Mouse (Mus musculus) gastrocnemius, adult 2 months (tissue): ENCODE measurements around the gene Gnai3. TPM values are rescaled to one million over a fixed set of nuclear protein-coding genes. Genes with fewer than 3 reads are reported as not detected.

ENCODE experiments used
- DNase-seq: peaks from one replicate; pipeline ENCODE4 v3.0.0; 2022
- H3K27ac ChIP-seq: fragments of 200-600 bp; 2 replicates; pipeline ENCODE4 v1.8.1; 2022; ENCODE audit warnings: mild to moderate bottlenecking
- H3K4me3 ChIP-seq: fragments of 200-600 bp; 2 replicates; pipeline ENCODE4 v1.8.1; 2022; ENCODE audit warnings: mild to moderate bottlenecking, moderate library complexity
- CTCF ChIP-seq: fragments of 200-600 bp; IDR thresholded peaks from 2 replicates; pipeline ENCODE4 v1.8.1; 2022; ENCODE audit warnings: antibody characterized with exemption, mild to moderate bottlenecking, moderate library complexity
- intact Hi-C: fragments of 180-260 bp; cut with DNase I; formaldehyde crosslinking; loops from one replicate; pipeline ENCODE4 v1.15.1; 2025
- total RNA-seq, 2 experiments: library from RNA; stranded (reverse); gene quantifications; 2 replicates each; pipeline ENCODE4 v1.2.3; 2021

Gnai3 gene
- total RNA-seq, 2 experiments from 2014 or later = 12.0 to 13.8 TPM

DNA sequence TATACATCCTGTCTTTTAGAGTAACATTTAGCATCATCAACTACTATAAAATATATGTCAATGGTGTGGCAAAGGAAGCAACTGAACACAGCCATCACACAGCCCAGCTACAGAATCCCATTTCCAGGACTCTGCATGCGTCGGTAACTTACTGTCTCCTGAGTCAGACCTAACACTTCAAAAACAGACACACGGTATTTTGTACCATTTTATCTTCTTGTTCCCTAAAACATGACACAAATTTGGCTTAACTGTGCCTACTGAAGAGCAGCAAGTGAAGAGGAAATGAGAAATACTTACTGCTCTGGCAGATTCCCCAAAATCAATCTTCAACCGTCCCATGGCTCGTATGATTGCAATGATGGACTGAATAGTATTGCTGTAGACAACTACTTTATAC lies 22.7 kb downstream of the Gnai3 start:
- no peak for TF ChIP-seq CTCF
- no peak for DNase-seq
- H3K4me3 ChIP-seq = no peak overlapping the region
- intact Hi-C loops = no loop called here
- H3K27ac ChIP-seq = peak overlapping the region; percentile 81

DNA sequence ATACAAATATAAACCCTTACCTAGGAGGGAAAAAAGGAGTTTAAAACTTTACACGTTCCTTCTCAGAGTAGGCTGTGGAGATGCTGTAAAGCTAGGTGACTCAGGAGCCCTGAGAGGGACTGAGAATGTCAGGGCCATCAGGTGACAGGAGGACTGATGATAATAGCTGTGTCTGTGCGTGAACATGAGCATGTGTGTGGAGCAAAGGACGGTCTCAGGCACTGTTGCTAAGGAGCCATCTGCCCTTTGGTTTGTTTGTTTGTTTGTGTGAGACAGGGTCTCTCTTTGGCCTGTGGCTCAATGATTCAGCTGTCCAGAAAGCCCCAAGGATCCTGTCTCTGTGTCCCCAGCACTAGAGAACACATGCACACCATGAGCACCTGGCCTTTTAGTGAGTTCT lies 24.8 kb downstream of the Gnai3 start:
- H3K4me3 ChIP-seq = no peak overlapping the region
- DNase-seq = no peak
- no peak for TF ChIP-seq CTCF
- intact Hi-C loops = no loop called here
- H3K27ac ChIP-seq = no peak overlapping the region

DNA sequence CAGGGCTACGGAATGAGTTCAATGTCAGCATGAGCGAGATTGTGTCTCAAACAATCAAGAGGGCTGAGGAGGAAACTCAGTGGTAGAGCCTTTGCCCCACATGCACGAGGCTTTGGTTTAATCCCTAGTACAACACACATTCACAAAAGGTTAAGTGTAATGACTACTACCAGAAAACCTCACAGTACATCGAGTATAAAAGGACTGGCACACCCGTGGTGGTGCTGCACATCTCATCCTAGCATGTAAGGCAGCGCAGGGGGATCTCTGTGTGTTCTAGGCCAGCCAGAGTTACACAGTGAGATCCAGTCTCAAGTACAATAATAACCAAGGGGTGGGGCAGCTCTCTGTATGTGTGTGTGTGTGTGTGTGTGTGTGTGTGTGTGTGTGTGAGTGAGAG lies 28.5 kb downstream of the Gnai3 start:
- Histone ChIP-seq H3K4me3 (no peak overlapping the region), H3K27ac (no peak overlapping the region)
- intact Hi-C loops = no loop called here
- TF ChIP-seq CTCF = no peak
- DNase-seq = no peak

DNA sequence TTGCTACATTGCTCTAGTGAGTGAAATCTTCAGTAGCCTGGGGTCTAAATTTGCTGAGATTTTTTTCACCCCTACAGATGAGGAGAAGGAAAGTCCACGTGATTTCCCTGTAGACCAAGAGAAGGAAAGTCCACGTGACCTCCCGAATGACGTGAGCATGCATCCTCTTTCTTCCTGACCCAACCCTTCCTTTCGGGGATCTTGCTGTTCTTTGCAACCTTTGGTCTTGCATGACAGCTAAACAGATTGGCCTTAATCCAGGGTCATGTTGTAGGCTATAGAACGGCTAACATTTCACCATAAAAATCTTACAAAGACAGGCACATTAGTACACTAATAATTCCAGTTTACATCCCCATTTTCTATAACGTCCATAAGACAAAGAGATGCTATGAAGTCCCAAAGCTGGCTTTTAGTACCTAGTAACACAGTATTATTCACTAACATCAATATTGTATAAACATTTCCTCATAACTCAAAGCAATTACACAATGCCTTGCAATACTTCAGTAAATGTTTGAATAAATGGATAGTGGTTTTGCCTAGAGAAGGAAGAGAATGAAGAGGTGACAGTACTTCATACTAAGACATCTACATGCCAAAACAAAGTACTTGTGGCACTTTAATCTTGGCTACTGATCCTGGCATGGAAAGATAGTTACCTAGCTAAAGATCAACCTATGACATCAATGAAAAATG lies 32.2 kb downstream of the Gnai3 start:
- H3K27ac ChIP-seq = no peak overlapping the region
- intact Hi-C loops = no loop called here
- TF ChIP-seq CTCF = no peak
- DNase-seq = no peak
- no peak overlapping the region for H3K4me3 ChIP-seq

DNA sequence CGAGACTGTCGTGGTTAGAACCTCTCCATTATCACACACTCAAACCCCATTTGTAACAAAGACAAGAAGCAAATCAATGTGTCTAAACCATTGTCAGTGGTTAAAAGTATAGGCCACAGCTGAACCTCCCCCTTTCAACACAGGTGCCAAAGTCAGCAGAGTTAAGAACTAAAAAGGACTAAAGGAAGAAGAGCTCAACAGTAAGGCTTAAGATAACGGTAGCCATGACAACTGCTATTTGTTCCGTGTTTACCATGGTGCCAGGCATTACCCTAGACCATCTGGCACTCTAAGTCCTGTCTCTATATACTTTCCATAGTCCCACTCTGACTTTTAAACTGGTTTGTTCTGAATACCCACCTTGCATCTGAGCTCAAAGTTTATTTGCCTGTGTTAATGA lies 33.3 kb downstream of the Gnai3 start:
- TF ChIP-seq CTCF = no peak
- H3K4me3 ChIP-seq = no peak overlapping the region
- intact Hi-C loops = no loop called here
- H3K27ac ChIP-seq = no peak overlapping the region
- DNase-seq = no peak

DNA sequence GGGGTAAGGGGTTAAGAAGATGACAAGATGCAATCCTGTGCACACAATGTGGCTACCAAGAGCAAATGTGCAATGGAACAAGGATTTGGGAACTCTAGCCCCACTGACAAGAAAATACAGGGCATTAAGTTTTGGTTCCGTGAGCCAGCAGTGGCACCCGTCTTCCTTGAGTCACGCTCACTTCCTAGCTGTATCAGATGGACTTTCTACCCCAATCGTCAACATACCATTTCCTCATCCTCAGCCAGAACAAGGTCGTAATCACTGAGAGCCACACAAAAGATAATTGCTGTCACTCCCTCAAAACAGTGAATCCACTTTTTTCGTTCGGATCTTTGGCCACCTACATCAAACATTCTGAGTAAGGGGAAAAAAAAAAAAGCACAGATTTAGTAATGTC lies 33.7 kb downstream of the Gnai3 start:
- intact Hi-C loops = no loop called here
- no peak for DNase-seq
- no peak overlapping the region for H3K27ac ChIP-seq
- no peak for TF ChIP-seq CTCF
- H3K4me3 ChIP-seq = no peak overlapping the region

DNA sequence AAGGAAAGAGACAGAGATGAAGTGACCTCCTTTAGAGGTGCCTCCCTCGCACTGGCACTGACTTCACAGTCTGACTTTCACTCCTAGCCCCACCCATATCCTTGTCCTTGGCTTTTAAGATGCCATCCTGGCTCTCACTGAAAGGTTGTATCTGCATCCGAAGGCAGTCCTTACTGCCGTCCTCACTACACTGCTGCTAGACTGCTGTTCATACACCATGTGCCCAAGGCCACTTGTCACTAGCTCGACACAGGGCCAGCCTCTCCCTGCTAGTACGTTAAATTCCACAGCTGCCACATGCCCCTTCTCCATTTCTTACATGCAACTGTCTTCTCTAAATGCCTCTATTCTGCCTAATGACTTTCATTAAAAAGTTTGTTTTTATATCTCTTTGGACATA lies 34.6 kb downstream of the Gnai3 start:
- DNase-seq = no peak
- intact Hi-C loops = no loop called here
- H3K4me3 ChIP-seq = no peak overlapping the region
- TF ChIP-seq CTCF = no peak
- H3K27ac ChIP-seq = no peak overlapping the region

DNA sequence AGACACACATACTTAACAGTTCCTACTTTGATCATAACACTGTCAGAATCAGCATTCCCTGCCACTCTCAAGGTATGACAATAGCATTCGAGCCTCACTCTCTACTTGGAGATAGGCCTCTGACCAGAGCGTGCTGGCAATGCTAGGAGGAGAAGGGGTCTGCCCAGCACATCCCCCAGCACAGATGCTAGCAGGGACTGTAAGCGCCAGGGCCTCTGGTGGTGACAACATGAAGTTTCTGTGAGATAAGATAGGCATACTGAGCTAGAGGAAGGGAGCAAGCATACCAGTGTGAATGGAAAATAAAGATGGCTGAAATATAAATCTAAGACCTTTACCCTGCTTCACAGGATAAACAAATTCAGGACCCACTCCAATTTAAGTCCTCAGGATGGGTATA lies 40.7 kb downstream of the Gnai3 start:
- no peak overlapping the region for H3K4me3 ChIP-seq
- intact Hi-C loops = no loop called here
- no peak for TF ChIP-seq CTCF
- H3K27ac ChIP-seq = no peak overlapping the region
- DNase-seq = no peak

DNA sequence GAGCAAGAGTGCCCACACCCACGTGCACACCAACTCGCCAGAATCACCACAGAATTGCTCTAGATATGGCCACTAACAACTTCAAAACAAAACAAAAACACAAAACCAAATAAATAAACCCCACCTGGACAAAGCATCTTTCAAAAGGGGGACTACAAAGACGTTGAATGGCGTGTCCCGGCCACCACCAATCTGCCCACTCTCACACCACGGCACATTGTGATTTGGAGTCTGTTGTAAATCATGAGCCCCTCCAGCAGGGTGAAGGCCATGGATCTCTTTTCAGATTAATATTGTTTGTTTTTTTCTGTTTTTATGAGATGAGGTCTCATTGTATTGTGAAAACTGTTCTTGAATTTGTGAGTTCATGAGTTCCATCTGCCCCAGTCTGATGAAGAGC lies 43.9 kb downstream of the Gnai3 start:
- no peak overlapping the region for H3K4me3 ChIP-seq
- DNase-seq = no peak
- no peak overlapping the region for H3K27ac ChIP-seq
- TF ChIP-seq CTCF = no peak
- intact Hi-C loops = no loop called here

DNA sequence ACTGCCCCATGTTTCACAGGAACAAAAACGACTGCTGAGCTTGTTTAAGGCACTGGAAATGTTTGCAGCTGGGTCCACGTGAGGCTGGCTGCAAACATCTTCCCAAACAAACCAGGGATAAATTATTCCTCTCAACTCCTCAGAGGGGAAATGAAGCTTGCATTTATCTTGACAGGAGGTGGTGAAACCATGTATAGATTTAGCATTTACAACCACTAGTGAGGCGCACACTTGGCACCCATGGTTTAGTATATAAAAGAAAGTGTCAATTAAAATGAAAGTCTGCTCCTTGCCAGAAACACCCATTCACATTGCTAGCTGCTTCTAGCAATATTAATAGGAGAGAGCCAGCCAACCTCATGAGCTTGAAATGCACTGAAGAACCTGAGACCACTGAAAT lies 44.4 kb downstream of the Gnai3 start:
- Histone ChIP-seq H3K4me3 (no peak overlapping the region), H3K27ac (no peak overlapping the region)
- intact Hi-C loops = no loop called here
- DNase-seq = no peak
- TF ChIP-seq CTCF = no peak

DNA sequence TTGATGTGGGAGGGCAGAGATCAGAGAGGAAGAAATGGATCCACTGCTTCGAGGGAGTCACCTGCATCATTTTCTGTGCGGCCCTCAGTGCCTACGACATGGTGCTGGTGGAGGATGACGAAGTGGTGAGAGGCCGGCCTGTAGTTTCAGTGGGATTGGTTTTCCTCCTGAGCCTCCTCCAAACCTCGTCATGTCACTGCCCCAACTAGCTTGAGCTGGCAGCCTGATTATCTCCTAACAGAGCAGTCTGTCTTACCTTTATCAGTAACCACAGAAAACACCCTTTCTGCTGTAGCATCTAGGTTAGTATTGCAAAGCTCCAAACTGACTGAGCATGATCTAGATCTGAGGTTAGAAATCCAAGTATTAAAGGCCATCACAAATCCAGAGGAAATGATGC lies 47.6 kb downstream of the Gnai3 start:
- Histone ChIP-seq H3K4me3 (no peak overlapping the region), H3K27ac (no peak overlapping the region)
- intact Hi-C loops = no loop called here
- DNase-seq = no peak
- no peak for TF ChIP-seq CTCF

DNA sequence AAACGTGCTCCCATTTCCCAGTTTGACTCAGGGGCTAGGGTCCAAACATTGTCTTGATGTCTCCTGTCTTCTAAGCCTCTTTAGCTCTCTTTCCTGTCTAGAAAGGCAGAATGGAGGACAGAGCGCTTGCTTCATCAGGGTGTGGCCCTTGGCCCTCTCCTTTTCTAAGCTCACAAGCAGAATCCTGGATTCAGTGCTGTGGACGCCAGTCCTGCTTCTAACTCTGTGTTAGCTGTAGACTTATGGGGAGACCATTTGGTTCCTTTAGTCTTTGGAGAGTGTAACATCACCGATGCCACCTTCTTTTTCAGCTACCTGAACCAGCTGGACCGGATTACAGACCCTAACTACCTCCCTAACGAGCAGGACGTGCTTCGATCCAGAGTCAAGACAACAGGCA lies 48.3 kb downstream of the Gnai3 start:
- no peak overlapping the region for H3K4me3 ChIP-seq
- TF ChIP-seq CTCF = no peak
- no peak overlapping the region for H3K27ac ChIP-seq
- intact Hi-C loops = no loop called here
- no peak for DNase-seq

DNA sequence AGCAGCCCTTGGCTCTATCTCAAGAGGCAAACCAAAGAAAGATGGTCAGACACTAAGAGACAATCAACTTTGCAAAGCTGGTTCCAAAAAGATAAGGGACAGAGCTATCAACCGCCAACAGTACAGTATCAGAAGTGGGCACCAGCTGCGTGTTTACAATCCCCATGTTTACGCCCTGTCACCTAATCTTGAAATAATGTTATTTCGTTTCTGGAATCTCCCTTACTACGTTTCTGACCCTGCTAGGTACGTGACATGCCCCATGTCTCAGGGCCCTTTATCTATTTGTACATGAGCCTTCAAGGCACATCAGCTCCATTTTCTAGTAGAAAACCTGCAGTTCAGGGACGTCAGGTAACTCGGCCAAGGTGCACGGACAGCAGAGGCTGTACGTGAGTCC lies 49.2 kb downstream of the Gnai3 start:
- no peak overlapping the region for H3K4me3 ChIP-seq
- intact Hi-C loops = no loop called here
- H3K27ac ChIP-seq = no peak overlapping the region
- no peak for TF ChIP-seq CTCF
- no peak for DNase-seq

DNA sequence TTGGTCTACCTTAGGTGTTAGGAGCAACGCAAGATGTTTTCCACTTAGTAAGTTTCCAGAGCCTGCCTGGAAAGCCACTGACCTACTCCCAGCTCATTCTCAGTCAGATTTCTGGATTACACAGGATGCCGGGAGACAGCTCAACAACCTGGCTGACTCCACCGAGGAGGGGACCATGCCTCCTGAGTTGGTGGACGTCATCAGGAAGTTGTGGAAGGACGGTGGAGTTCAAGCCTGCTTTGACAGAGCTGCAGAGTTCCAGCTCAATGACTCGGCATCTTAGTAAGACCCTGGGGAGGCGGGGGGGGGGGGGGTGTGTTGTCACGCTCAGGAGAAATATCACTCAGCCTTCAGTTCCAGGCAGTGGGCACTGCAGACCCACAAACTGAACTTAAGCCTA lies 49.7 kb downstream of the Gnai3 start:
- intact Hi-C loops = no loop called here
- no peak for TF ChIP-seq CTCF
- Histone ChIP-seq H3K4me3 (no peak overlapping the region), H3K27ac (no peak overlapping the region)
- no peak for DNase-seq
